Mouse (Mus musculus) gastrocnemius, adult 2 months (tissue): ENCODE data around the gene Gm20830. TPM values are rescaled to one million over a fixed set of nuclear protein-coding genes. Genes with fewer than 3 reads are reported as not detected.
"Not testable (repeated sequence)": the region's sequence is repeated elsewhere in the genome, so short reads cannot be mapped to it uniquely, and the experiment has no call there.

Experiments used
- DNase-seq: peaks from one replicate; pipeline ENCODE4 v3.0.0; 2022
- H3K27ac ChIP-seq: fragments of 200-600 bp; 2 replicates; pipeline ENCODE4 v1.8.1; 2022; ENCODE audit warnings: mild to moderate bottlenecking
- H3K4me3 ChIP-seq: fragments of 200-600 bp; 2 replicates; pipeline ENCODE4 v1.8.1; 2022; ENCODE audit warnings: mild to moderate bottlenecking, moderate library complexity
- intact Hi-C: fragments of 180-260 bp; cut with DNase I; formaldehyde crosslinking; loops from one replicate; pipeline ENCODE4 v1.15.1; 2025
- long read RNA-seq, 2 experiments: library from polyadenylated mRNA; stranded (forward); transcript quantifications; one replicate each; pipeline ENCODE4 v2.0.0; 2021
- total RNA-seq, 2 experiments: library from RNA; stranded (reverse); gene quantifications; 2 replicates each; pipeline ENCODE4 v1.2.3; 2021

Gene Gm20830
- not detected for total RNA-seq
- long read RNA-seq, experiment 1 = 0 reads
- long read RNA-seq, experiment 2 = 0 reads

DNA sequence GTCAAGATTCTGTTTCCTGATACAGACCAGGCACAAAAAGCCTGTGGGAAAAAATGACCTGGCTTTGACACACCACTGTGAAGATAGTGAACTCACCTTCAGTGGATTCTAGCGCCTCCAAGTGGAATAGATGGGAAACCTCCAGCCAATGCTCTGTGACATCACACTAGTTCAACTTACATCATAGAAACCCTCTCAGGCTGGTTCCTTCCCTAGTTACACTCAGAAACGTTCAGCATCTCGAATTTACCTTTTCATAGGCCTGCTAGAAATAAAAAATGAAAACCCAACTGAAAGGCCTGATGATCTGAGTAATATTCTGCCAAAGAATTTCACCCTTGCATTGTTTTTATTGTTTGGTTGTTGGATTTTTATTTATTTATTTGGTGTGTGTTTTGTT is at the start of gene Gm20830:
Gene Gm20830 (minus strand): TSS at position 101 of the 400 bp plus-strand sequence.
- H3K27ac ChIP-seq, DNase-seq, intact Hi-C loops, H3K4me3 ChIP-seq: not testable (repeated sequence)

Other genes starting within 250 kb of the Gm20830 start
- not detected for gene Gm21719, start 235.4 kb downstream of the Gm20830 start, total RNA-seq